Mouse (Mus musculus): Measurements from ENCODE around the gene Tmem106a. TPM values are rescaled to one million over a fixed set of nuclear protein-coding genes. Genes with fewer than 3 reads are reported as not detected.

Tmem106a gene
- total and polyA plus RNA-seq, 2 experiments from 2014 or later, result 2.7 to 4.2 TPM

DNA sequence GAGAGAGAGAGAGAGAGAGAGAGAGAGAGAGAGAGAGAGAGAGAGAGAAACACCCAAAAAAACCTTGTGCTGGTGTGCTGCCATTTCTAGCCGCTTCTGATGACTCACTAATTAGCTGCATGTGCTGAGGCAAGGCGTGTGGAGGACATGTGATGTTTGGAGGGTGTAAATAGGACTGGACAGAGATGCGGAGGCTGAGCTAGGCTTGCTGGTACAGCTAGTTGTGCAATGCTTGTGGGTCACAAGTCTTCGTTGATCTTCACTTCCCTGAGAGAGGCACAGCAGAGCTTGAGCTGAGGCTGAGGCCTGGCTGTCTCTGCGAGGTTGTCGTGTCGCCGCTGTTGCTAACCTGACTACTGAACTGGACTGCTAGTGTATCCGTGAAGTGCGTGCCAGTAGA lies 5.6 kb downstream of the Tmem106a start:
- Histone ChIP-seq H3K36me3 (replicated peaks; ENCODE audit: control insufficient read depth, insufficient read depth, low read length) (peaks cover 11% of the 10 kb centered on the region; the same call in 1 of the 2 replicates), H3K9me3 (replicated peaks; ENCODE audit: control insufficient read depth, low read length) (no peaks in the 10 kb centered on the region), H3K27me3 (ENCODE audit: control insufficient read depth, insufficient read depth, low read length) (no peaks in the 10 kb centered on the region), H3K4me3 (ENCODE audit: low read depth, low read length) (no peak overlapping the region), H3K4me1 (ENCODE audit: control insufficient read depth, insufficient read depth) (peaks cover under 1% of the 10 kb centered on the region; the same call in 1 of the 2 replicates), H3K4me2 (ENCODE audit: low read depth, low read length) (no peak overlapping the region), H3K27ac (ENCODE audit: low read depth) (no peak overlapping the region), H3K9ac (replicated peaks; ENCODE audit: low read depth, low read length) (no peak overlapping the region)
- 80% methylated on average over 10 of the region's 10 CpGs for WGBS
- DNase-seq (ENCODE audit: low spot score), result no peak
- TF ChIP-seq CTCF (IDR thresholded peaks at IDR 0.05; ENCODE audit: low read depth) (no peak), EP300 (IDR thresholded peaks at IDR 0.05; ENCODE audit: low read depth) (no peak)
- ATAC-seq (ENCODE audit: insufficient read depth, low read depth), result no peak

DNA sequence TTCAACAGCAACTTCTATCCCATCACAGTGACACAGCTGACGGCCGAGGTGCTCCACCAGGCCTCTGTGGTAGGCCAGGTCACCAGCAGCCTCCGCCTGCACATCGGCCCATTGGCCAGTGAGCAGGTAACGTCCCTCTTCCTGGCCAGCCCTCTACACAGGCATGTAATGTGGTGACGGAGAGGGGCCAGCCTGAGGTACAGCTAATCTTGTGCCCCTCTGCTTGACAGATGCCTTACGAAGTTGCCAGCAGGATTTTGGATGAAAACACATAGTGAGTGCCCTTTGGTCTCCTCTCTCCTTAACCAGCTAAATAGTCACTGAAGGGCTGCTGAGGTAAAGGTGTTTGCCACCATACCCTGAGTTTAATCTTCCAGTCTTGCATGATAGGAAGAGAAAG lies 6.8 kb downstream of the Tmem106a start:
- 90% methylated on average over 7 of the region's 7 CpGs for WGBS
- no peaks in the 10 kb centered on the region for H3K4me1 ChIP-seq (ENCODE audit: control insufficient read depth, insufficient read depth)
- DNase-seq (ENCODE audit: low spot score) (no peak), ATAC-seq (ENCODE audit: insufficient read depth, low read depth) (no peak)
- no peaks in the 10 kb centered on the region for H3K27me3 ChIP-seq (ENCODE audit: control insufficient read depth, insufficient read depth, low read length)
- H3K9me3 ChIP-seq (replicated peaks; ENCODE audit: control insufficient read depth, low read length), result no peaks in the 10 kb centered on the region
- no peak overlapping the region for H3K4me3 ChIP-seq (ENCODE audit: low read depth, low read length)
- H3K27ac ChIP-seq (ENCODE audit: low read depth), result no peak overlapping the region
- no peak overlapping the region for H3K9ac ChIP-seq (replicated peaks; ENCODE audit: low read depth, low read length)
- no peak overlapping the region for H3K4me2 ChIP-seq (ENCODE audit: low read depth, low read length)
- TF ChIP-seq CTCF (IDR thresholded peaks at IDR 0.05; ENCODE audit: low read depth) (no peak), EP300 (IDR thresholded peaks at IDR 0.05; ENCODE audit: low read depth) (no peak)
- H3K36me3 ChIP-seq (replicated peaks; ENCODE audit: control insufficient read depth, insufficient read depth, low read length), result peaks cover 11% of the 10 kb centered on the region; the same call in 1 of the 2 replicates

GRCm38 (mm10) chr11:101589444-101589843 lies 7.4 kb downstream of the Tmem106a start:
- peaks cover 11% of the 10 kb centered on the region; the same call in 1 of the 2 replicates for H3K36me3 ChIP-seq (replicated peaks; ENCODE audit: control insufficient read depth, insufficient read depth, low read length)
- DNase-seq (ENCODE audit: low spot score), result peak; percentile 46
- WGBS, result 26% methylated on average over 5 of the region's 5 CpGs
- H3K4me1 ChIP-seq (ENCODE audit: control insufficient read depth, insufficient read depth), result no peaks in the 10 kb centered on the region
- H3K27me3 ChIP-seq (ENCODE audit: control insufficient read depth, insufficient read depth, low read length), result no peaks in the 10 kb centered on the region
- no peak overlapping the region for H3K4me2 ChIP-seq (ENCODE audit: low read depth, low read length)
- H3K9me3 ChIP-seq (replicated peaks; ENCODE audit: control insufficient read depth, low read length), result no peaks in the 10 kb centered on the region
- H3K9ac ChIP-seq (replicated peaks; ENCODE audit: low read depth, low read length), result no peak overlapping the region
- no peak for ATAC-seq (ENCODE audit: insufficient read depth, low read depth)
- no peak overlapping the region for H3K27ac ChIP-seq (ENCODE audit: low read depth)
- TF ChIP-seq CTCF (IDR thresholded peaks at IDR 0.05; ENCODE audit: low read depth) (peak; percentile 65), EP300 (IDR thresholded peaks at IDR 0.05; ENCODE audit: low read depth) (no peak)
- no peak overlapping the region for H3K4me3 ChIP-seq (ENCODE audit: low read depth, low read length)

- no peaks in the 10 kb centered on the region for H3K27me3 ChIP-seq (ENCODE audit: control insufficient read depth, insufficient read depth, low read length)
- H3K4me1 ChIP-seq (ENCODE audit: control insufficient read depth, insufficient read depth), result no peaks in the 10 kb centered on the region
- H3K27ac ChIP-seq (ENCODE audit: low read depth), result no peak overlapping the region
- DNase-seq (ENCODE audit: low spot score) (no peak), ATAC-seq (ENCODE audit: insufficient read depth, low read depth) (no peak)
- WGBS, result 77% methylated on average over 12 of the region's 12 CpGs
- H3K4me3 ChIP-seq (ENCODE audit: low read depth, low read length), result no peak overlapping the region
- H3K9me3 ChIP-seq (replicated peaks; ENCODE audit: control insufficient read depth, low read length), result no peaks in the 10 kb centered on the region
- H3K36me3 ChIP-seq (replicated peaks; ENCODE audit: control insufficient read depth, insufficient read depth, low read length), result peaks cover 11% of the 10 kb centered on the region; the same call in 1 of the 2 replicates
- TF ChIP-seq EP300 (IDR thresholded peaks at IDR 0.05; ENCODE audit: low read depth) (no peak), CTCF (IDR thresholded peaks at IDR 0.05; ENCODE audit: low read depth) (no peak)
- H3K9ac ChIP-seq (replicated peaks; ENCODE audit: low read depth, low read length), result no peak overlapping the region
- no peak overlapping the region for H3K4me2 ChIP-seq (ENCODE audit: low read depth, low read length)
Measured at GRCm38 (mm10) chr11:101589989-101590624, 8.1 kb downstream of the Tmem106a start.

DNA sequence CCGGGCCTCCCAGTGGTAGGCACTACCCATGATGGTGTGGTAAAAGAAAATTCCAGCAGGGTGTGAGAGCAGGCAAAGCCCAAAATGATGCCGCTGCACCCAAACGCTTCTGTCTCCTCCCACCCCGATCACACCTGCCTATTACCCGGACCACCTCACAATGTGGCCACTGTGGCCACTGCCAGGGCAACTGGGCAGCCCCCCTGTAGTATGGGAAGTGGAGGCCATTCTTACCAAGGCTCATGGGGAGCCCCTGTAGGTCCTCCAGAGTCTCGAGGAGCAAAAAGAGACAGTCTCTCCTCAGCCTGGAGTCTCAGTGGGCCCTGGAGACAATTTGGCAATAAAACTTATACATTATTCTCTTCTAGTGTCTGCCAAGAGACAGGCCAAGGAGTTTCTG lies 17.1 kb downstream of the Tmem106a start, which contains the start of gene Gm11634:
Gene Gm11634, minus strand, starts transcription at position 101 of the 400 bp plus-strand sequence.
- H3K9me3 ChIP-seq (replicated peaks; ENCODE audit: control insufficient read depth, low read length), result no peaks in the 10 kb centered on the region

More for the DNA sequence above, 17.1 kb downstream of the Tmem106a start, which contains the start of gene Gm11634:
- Histone ChIP-seq H3K4me1 (ENCODE audit: control insufficient read depth, insufficient read depth) (no peaks in the 10 kb centered on the region), H3K36me3 (replicated peaks; ENCODE audit: control insufficient read depth, insufficient read depth, low read length) (no peaks in the 10 kb centered on the region), H3K4me3 (ENCODE audit: low read depth, low read length) (no peak within 1 kb of the TSS), H3K27ac (ENCODE audit: low read depth) (no peak within 1 kb of the TSS), H3K27me3 (ENCODE audit: control insufficient read depth, insufficient read depth, low read length) (no peaks in the 10 kb centered on the region), H3K4me2 (ENCODE audit: low read depth, low read length) (no peak within 1 kb of the TSS), H3K9ac (replicated peaks; ENCODE audit: low read depth, low read length) (no peak within 1 kb of the TSS)
- DNase-seq (ENCODE audit: low spot score) (no peak), ATAC-seq (ENCODE audit: insufficient read depth, low read depth) (no peak)
- 67% methylated on average over 6 of the region's 6 CpGs for WGBS
- no peak for TF ChIP-seq CTCF (IDR thresholded peaks at IDR 0.05; ENCODE audit: low read depth)
- no peak for TF ChIP-seq EP300 (IDR thresholded peaks at IDR 0.05; ENCODE audit: low read depth)

All from heart, postnatal 0 days (tissue).